Mouse (Mus musculus): ENCODE data around the gene Acap2.

Gene Acap2

GRCm38 (mm10) chr16:31167017-31167887 lies 33.8 kb downstream of the Acap2 start:
- no peak for DNase-seq

- DNase-seq, result no peak
Observed at GRCm38 (mm10) chr16:31165907-31166306, 35.1 kb downstream of the Acap2 start.

GRCm38 (mm10) chr16:31165467-31165866 lies 35.6 kb downstream of the Acap2 start:
- DNase-seq, result no peak

- DNase-seq, result no peak
Observed at GRCm38 (mm10) chr16:31164125-31164524, 36.9 kb downstream of the Acap2 start.

- no peak for DNase-seq
Observed at GRCm38 (mm10) chr16:31160486-31160885, 40.6 kb downstream of the Acap2 start.

GRCm38 (mm10) chr16:31159491-31159890 lies 41.6 kb downstream of the Acap2 start:
- no peak for DNase-seq

GRCm38 (mm10) chr16:31149841-31150240 lies 51.2 kb downstream of the Acap2 start:
- no peak for DNase-seq

GRCm38 (mm10) chr16:31148891-31149290 lies 52.2 kb downstream of the Acap2 start:
- no peak for DNase-seq

- DNase-seq, result no peak
Observed at GRCm38 (mm10) chr16:31147766-31148165, 53.3 kb downstream of the Acap2 start.

GRCm38 (mm10) chr16:31141916-31142315 lies 59.1 kb downstream of the Acap2 start:
- no peak for DNase-seq

- no peak for DNase-seq
Observed at GRCm38 (mm10) chr16:31136616-31137253, 64.3 kb downstream of the Acap2 start.

GRCm38 (mm10) chr16:31135519-31135918 lies 65.5 kb downstream of the Acap2 start:
- no peak for DNase-seq

GRCm38 (mm10) chr16:31131531-31131930 lies 69.5 kb downstream of the Acap2 start:
- DNase-seq, result no peak

- DNase-seq, result no peak
Observed at GRCm38 (mm10) chr16:31128116-31128515, 72.9 kb downstream of the Acap2 start.

GRCm38 (mm10) chr16:31124991-31125390 lies 76.1 kb downstream of the Acap2 start:
- DNase-seq, result no peak

- DNase-seq, result no peak
Observed at GRCm38 (mm10) chr16:31121612-31122011, 79.4 kb downstream of the Acap2 start.

GRCm38 (mm10) chr16:31113596-31113995 lies 87.4 kb downstream of the Acap2 start:
- DNase-seq, result no peak

- no peak for DNase-seq
Observed at GRCm38 (mm10) chr16:31101352-31101751, 99.7 kb downstream of the Acap2 start.

- no peak for DNase-seq
Observed at GRCm38 (mm10) chr16:31099906-31100305, 101.1 kb downstream of the Acap2 start.

- DNase-seq, result no peak
Observed at GRCm38 (mm10) chr16:31094036-31094435, 107.0 kb downstream of the Acap2 start.

GRCm38 (mm10) chr16:31093186-31093585 lies 107.9 kb downstream of the Acap2 start:
- no peak for DNase-seq

- DNase-seq, result no peak
Observed at GRCm38 (mm10) chr16:31081891-31082290, 119.2 kb downstream of the Acap2 start.

GRCm38 (mm10) chr16:31081125-31081664 lies 119.8 kb downstream of the Acap2 start, which contains the start of gene Xxylt1:
Gene Xxylt1, minus strand, starts transcription at chr16:31081432.
- peak; percentile 93 for DNase-seq

- peak; percentile 74 for DNase-seq
Observed at GRCm38 (mm10) chr16:31080573-31081051, 120.4 kb downstream of the Acap2 start.

Data from liver (tissue).